Mouse (Mus musculus): Measurements from ENCODE around the gene Isoc2b. TPM values are rescaled to one million over a fixed set of nuclear protein-coding genes. Genes with fewer than 3 reads are reported as not detected.

The Isoc2b gene
- total and polyA plus RNA-seq, 2 experiments from 2014 or later = 4.5 to 20.0 TPM

DNA sequence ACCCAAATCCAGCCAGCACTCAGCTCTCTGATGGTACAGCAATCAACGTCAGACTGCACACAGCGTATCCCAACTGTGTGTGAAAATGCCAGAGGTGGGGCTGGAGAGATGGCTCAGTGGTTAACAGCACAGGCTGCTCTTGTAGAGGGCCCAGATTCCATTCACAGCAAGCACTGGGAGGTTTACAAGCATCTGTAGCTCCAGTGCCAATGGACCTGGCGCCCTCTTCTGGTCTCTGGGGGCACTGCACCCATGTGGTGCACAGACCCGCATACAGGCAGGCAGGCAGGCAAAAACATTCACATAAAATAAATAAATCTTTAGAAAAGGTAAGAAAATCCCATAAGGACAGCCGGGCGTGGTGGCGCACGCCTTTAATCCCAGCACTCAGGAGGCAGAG, 31.1 kb upstream of the Isoc2b start:
- H3K4me3 ChIP-seq (ENCODE audit: low read depth, low read length) = peak overlapping the region; percentile 30; the same call in 1 of the 2 replicates
- 62% methylated on average over 8 of the region's 8 CpGs for WGBS
- TF ChIP-seq EP300 (IDR thresholded peaks at IDR 0.05; ENCODE audit: low read depth) = no peak
- TF ChIP-seq CTCF (IDR thresholded peaks at IDR 0.05; ENCODE audit: low read depth) = peak; percentile 63
- H3K9me3 ChIP-seq (replicated peaks; ENCODE audit: control insufficient read depth, low read length) = no peaks in the 10 kb centered on the region
- H3K4me1 ChIP-seq (ENCODE audit: control insufficient read depth, insufficient read depth) = peaks cover 10% of the 10 kb centered on the region; the same call in 1 of the 2 replicates
- no peak overlapping the region; the same call in 1 of the 2 replicates for H3K4me2 ChIP-seq (ENCODE audit: low read depth, low read length)
- H3K27ac ChIP-seq (ENCODE audit: low read depth) = peak overlapping the region; percentile 75; the same call in 1 of the 2 replicates
- no peaks in the 10 kb centered on the region for H3K27me3 ChIP-seq (ENCODE audit: control insufficient read depth, insufficient read depth, low read length)
- H3K9ac ChIP-seq (replicated peaks; ENCODE audit: low read depth, low read length) = no peak overlapping the region
- ATAC-seq (ENCODE audit: insufficient read depth, low read depth) (0 out of 2 replicates have a peak, but pooled peaks have one; percentile 11), DNase-seq (ENCODE audit: low spot score) (no peak)
- no peaks in the 10 kb centered on the region for H3K36me3 ChIP-seq (replicated peaks; ENCODE audit: control insufficient read depth, insufficient read depth, low read length)

DNA sequence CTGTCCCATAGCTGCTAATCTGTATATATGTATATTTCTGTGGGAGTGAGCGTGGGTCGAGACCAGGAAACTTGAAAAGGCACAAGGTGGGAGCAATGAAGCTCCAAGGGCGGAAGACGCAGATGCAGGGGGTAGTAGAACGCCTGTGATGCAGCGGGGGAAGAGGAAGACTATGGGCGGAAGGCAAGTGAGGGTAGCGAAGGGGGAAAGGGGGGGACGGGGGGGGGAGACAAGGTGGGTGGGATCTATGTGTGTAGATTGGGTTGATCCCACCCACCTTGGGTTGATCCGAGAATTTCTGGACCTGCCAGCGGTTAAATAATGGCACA, 30.4 kb upstream of the Isoc2b start:
- no peaks in the 10 kb centered on the region for H3K36me3 ChIP-seq (replicated peaks; ENCODE audit: control insufficient read depth, insufficient read depth, low read length)
- 18% methylated on average over 11 of the region's 11 CpGs for WGBS
- ATAC-seq (ENCODE audit: insufficient read depth, low read depth) (no peak), DNase-seq (ENCODE audit: low spot score) (no peak)
- no peaks in the 10 kb centered on the region for H3K9me3 ChIP-seq (replicated peaks; ENCODE audit: control insufficient read depth, low read length)
- H3K27me3 ChIP-seq (ENCODE audit: control insufficient read depth, insufficient read depth, low read length) = no peaks in the 10 kb centered on the region
- peak overlapping the region; percentile 75 for H3K27ac ChIP-seq (ENCODE audit: low read depth)
- peak overlapping the region; percentile 39; the same call in 1 of the 2 replicates for H3K9ac ChIP-seq (replicated peaks; ENCODE audit: low read depth, low read length)
- peak overlapping the region; percentile 30 for H3K4me3 ChIP-seq (ENCODE audit: low read depth, low read length)
- no peak for TF ChIP-seq EP300 (IDR thresholded peaks at IDR 0.05; ENCODE audit: low read depth)
- TF ChIP-seq CTCF (IDR thresholded peaks at IDR 0.05; ENCODE audit: low read depth) = no peak
- peak overlapping the region; percentile 63 for H3K4me2 ChIP-seq (ENCODE audit: low read depth, low read length)
- H3K4me1 ChIP-seq (ENCODE audit: control insufficient read depth, insufficient read depth) = peaks cover 10% of the 10 kb centered on the region; the same call in 1 of the 2 replicates

- H3K36me3 ChIP-seq (replicated peaks; ENCODE audit: control insufficient read depth, insufficient read depth, low read length) = no peaks in the 10 kb centered on the region
- WGBS = 8% methylated on average over 19 of the region's 19 CpGs
- H3K9ac ChIP-seq (replicated peaks; ENCODE audit: low read depth, low read length) = peak overlapping the region; percentile 39
- H3K4me1 ChIP-seq (ENCODE audit: control insufficient read depth, insufficient read depth) = peaks cover 10% of the 10 kb centered on the region; the same call in 1 of the 2 replicates
- H3K9me3 ChIP-seq (replicated peaks; ENCODE audit: control insufficient read depth, low read length) = no peaks in the 10 kb centered on the region
- TF ChIP-seq EP300 (IDR thresholded peaks at IDR 0.05; ENCODE audit: low read depth) (no peak), CTCF (IDR thresholded peaks at IDR 0.05; ENCODE audit: low read depth) (0 out of 2 replicates have a peak, but pooled peaks have one; percentile 1)
- peak; percentile 86 for ATAC-seq (ENCODE audit: insufficient read depth, low read depth)
- peak overlapping the region; percentile 30 for H3K4me3 ChIP-seq (ENCODE audit: low read depth, low read length)
- no peaks in the 10 kb centered on the region for H3K27me3 ChIP-seq (ENCODE audit: control insufficient read depth, insufficient read depth, low read length)
- peak overlapping the region; percentile 75 for H3K27ac ChIP-seq (ENCODE audit: low read depth)
- H3K4me2 ChIP-seq (ENCODE audit: low read depth, low read length) = peak overlapping the region; percentile 63
- peak; percentile 88 for DNase-seq (ENCODE audit: low spot score)
These were observed 29.8 kb upstream of the Isoc2b start for GRCm38 (mm10) chr7:4899649-4900522.

GRCm38 (mm10) chr7:4898851-4899648, 29.0 kb upstream of the Isoc2b start:
- Histone ChIP-seq H3K4me2 (ENCODE audit: low read depth, low read length) (peak overlapping the region; percentile 63), H3K4me3 (ENCODE audit: low read depth, low read length) (peak overlapping the region; percentile 30), H3K27ac (ENCODE audit: low read depth) (peak overlapping the region; percentile 75), H3K27me3 (ENCODE audit: control insufficient read depth, insufficient read depth, low read length) (no peaks in the 10 kb centered on the region), H3K36me3 (replicated peaks; ENCODE audit: control insufficient read depth, insufficient read depth, low read length) (no peaks in the 10 kb centered on the region), H3K9ac (replicated peaks; ENCODE audit: low read depth, low read length) (peak overlapping the region; percentile 38), H3K9me3 (replicated peaks; ENCODE audit: control insufficient read depth, low read length) (no peaks in the 10 kb centered on the region), H3K4me1 (ENCODE audit: control insufficient read depth, insufficient read depth) (peaks cover 10% of the 10 kb centered on the region; the same call in 1 of the 2 replicates)
- TF ChIP-seq EP300 (IDR thresholded peaks at IDR 0.05; ENCODE audit: low read depth) (no peak), CTCF (IDR thresholded peaks at IDR 0.05; ENCODE audit: low read depth) (no peak)
- peak; percentile 39 for DNase-seq (ENCODE audit: low spot score)
- WGBS = 23% methylated on average over 16 of the region's 18 CpGs
- peak; percentile 27; the same call in 1 of the 2 replicates for ATAC-seq (ENCODE audit: insufficient read depth, low read depth)

DNA sequence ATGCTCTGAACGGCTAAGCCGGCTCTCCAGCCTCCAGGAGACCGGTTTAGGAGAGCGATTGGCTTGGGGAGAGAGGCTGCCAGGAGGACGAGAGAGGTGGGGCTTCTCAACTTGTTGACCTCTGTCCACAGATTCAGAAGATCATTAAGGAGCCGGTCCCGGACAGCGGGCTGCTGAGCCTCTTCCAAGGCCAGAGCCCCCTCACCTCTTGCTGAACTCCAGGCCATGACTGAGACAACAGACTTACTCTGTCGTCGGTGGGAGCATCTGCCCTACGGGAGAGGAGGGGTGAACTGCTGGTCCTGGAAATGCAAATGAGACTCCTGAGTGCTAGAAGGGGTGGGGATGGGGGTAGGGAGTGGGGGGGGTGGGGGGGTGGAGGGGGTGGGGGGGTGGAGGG, 25.1 kb upstream of the Isoc2b start:
- Histone ChIP-seq H3K4me2 (ENCODE audit: low read depth, low read length) (no peak overlapping the region), H3K9ac (replicated peaks; ENCODE audit: low read depth, low read length) (no peak overlapping the region), H3K9me3 (replicated peaks; ENCODE audit: control insufficient read depth, low read length) (no peaks in the 10 kb centered on the region), H3K4me3 (ENCODE audit: low read depth, low read length) (no peak overlapping the region), H3K36me3 (replicated peaks; ENCODE audit: control insufficient read depth, insufficient read depth, low read length) (0 out of 2 replicates have a peak, but pooled peaks cover 6% of the 10 kb centered on the region), H3K27ac (ENCODE audit: low read depth) (no peak overlapping the region), H3K27me3 (ENCODE audit: control insufficient read depth, insufficient read depth, low read length) (no peaks in the 10 kb centered on the region), H3K4me1 (ENCODE audit: control insufficient read depth, insufficient read depth) (peaks cover 10% of the 10 kb centered on the region; the same call in 1 of the 2 replicates)
- DNase-seq (ENCODE audit: low spot score) = no peak
- ATAC-seq (ENCODE audit: insufficient read depth, low read depth) = no peak
- TF ChIP-seq CTCF (IDR thresholded peaks at IDR 0.05; ENCODE audit: low read depth) (no peak), EP300 (IDR thresholded peaks at IDR 0.05; ENCODE audit: low read depth) (no peak)
- WGBS = 50% methylated on average over 11 of the region's 11 CpGs
